Mouse (Mus musculus): Measurements from ENCODE around the gene Klk1b9. TPM values are rescaled to one million over a fixed set of nuclear protein-coding genes. Genes with fewer than 3 reads are reported as not detected.

The Klk1b9 gene
- total RNA-seq, 2 experiments from 2014 or later: not detected

Other genes starting within 250 kb of the Klk1b9 start
- not detected for gene Klk12, start 207.2 kb upstream of the Klk1b9 start, total RNA-seq (2021)
- gene Klk11, start 201.5 kb upstream of the Klk1b9 start, total RNA-seq (2021): not detected
- gene Klk10, start 195.0 kb upstream of the Klk1b9 start, total RNA-seq (2021): 1 to 10 TPM in 1 of 2 experiments, under 1 TPM in 1; 0.39 to 1.4 TPM
- under 1 TPM in 1 of 2 experiments, not detected in 1; 0.23 TPM for gene Klk9, start 184.2 kb upstream of the Klk1b9 start, total RNA-seq (2021)
- gene Klk8, start 178.5 kb upstream of the Klk1b9 start, total RNA-seq (2021): 10 to 100 TPM; 25.8 to 26.0 TPM
- under 1 TPM; 0.26 to 0.54 TPM for gene Klk7, start 164.8 kb upstream of the Klk1b9 start, total RNA-seq (2021)
- not detected for gene Klk6, start 151.6 kb upstream of the Klk1b9 start, total RNA-seq (2021)
- not detected for gene Klk5, start 134.1 kb upstream of the Klk1b9 start, total RNA-seq (2021)
- not detected for gene Klk4, start 94.9 kb upstream of the Klk1b9 start, total RNA-seq (2021)
- gene Klk15, start 42.3 kb upstream of the Klk1b9 start, total RNA-seq (2021): not detected
- not detected for gene Klk1b8, start 25.4 kb upstream of the Klk1b9 start, total RNA-seq (2021)
- not detected for gene Klk1b1, start 9.3 kb upstream of the Klk1b9 start, total RNA-seq (2021)
- gene Klk1b11, start 19.8 kb downstream of the Klk1b9 start, total RNA-seq (2021): not detected
- not detected for gene Klk1b26, start 36.1 kb downstream of the Klk1b9 start, total RNA-seq (2021)
- gene Klk1b27, start 76.2 kb downstream of the Klk1b9 start, total RNA-seq (2021): not detected
- gene Klk1b21, start 126.3 kb downstream of the Klk1b9 start, total RNA-seq (2021): not detected
- not detected for gene Klk1b22, start 136.6 kb downstream of the Klk1b9 start, total RNA-seq (2021)
- gene Klk1b16, start 160.7 kb downstream of the Klk1b9 start, total RNA-seq (2021): not detected
- not detected for gene Klk1b24, start 212.2 kb downstream of the Klk1b9 start, total RNA-seq (2021)
- not detected for gene Klk1b3, start 222.1 kb downstream of the Klk1b9 start, total RNA-seq (2021)
- not detected for gene Klk1b4, start 231.4 kb downstream of the Klk1b9 start, total RNA-seq (2021)
- gene Klk1b5, start 239.9 kb downstream of the Klk1b9 start, total RNA-seq (2021): not detected
- not detected for gene Klk1, start 249.3 kb downstream of the Klk1b9 start, total RNA-seq (2021)

Measured in layer of hippocampus, postnatal 25 days (tissue).